ENCODE assay signal across 10 mouse cellular contexts in genomic region chr6:83245134-83245533, GRCm38 (mm10). TPM values are rescaled to one million over a fixed set of nuclear protein-coding genes. Genes with fewer than 3 reads are reported as not detected.
DNase-seq lines count a peak whose midpoint lies in the region; ATAC-seq and TF ChIP-seq lines count a peak whose summit lies in the region.
"Had no signal": no experiment of that assay in that cellular context is flagged by ENCODE, and none has a peak within 500 bp of the region (broad histone marks: within the 10 kb centered on the region; RNA-seq: fewer than 3 reads in every experiment).

No protein-coding gene starts in this region.

- no peaks in the 10 kb centered on the region for H3K27me3 ChIP-seq in heart, embryonic 14.5 days (ENCODE audit: control insufficient read depth, insufficient read depth, low read length)
- no peaks in the 10 kb centered on the region for H3K27me3 ChIP-seq in limb, embryonic 15.5 days
- H3K27me3 ChIP-seq in stomach, postnatal 0 days (ENCODE audit: control insufficient read depth, insufficient read depth, low read length), result no peaks in the 10 kb centered on the region
- H3K27me3 ChIP-seq in forebrain, embryonic 11.5 days (ENCODE audit: control insufficient read depth, insufficient read depth, low read length), result no peaks in the 10 kb centered on the region
- no peaks in the 10 kb centered on the region for H3K27me3 ChIP-seq in midbrain, embryonic 16.5 days (ENCODE audit: control insufficient read depth, insufficient read depth, low read depth, low read length)
- H3K27me3 ChIP-seq: neural tube, embryonic 13.5 days had no signal

- peak; percentile 44 to 50 for DNase-seq in left cerebral cortex, adult 18-20 months (ENCODE audit: low spot score in 2 of 2)
- DNase-seq in left cerebral cortex, adult 11 months (ENCODE audit: low spot score), result no peak
- DNase-seq in brain, embryonic 14.5 days (ENCODE audit: low read depth), result peak; percentile 62
- peak; percentile 32 for DNase-seq in stomach, postnatal 0 days (ENCODE audit: low spot score)
- DNase-seq in forebrain, embryonic 11.5 days (ENCODE audit: low spot score), result no peak

- TF ChIP-seq POLR2A in brain, embryonic 14.5 days (IDR thresholded peaks at IDR 0.05; ENCODE audit: borderline replicate concordance, extremely low read depth, insufficient read depth, insufficient read length, poor library complexity, severe bottlenecking), result no peak

- H3K27ac ChIP-seq in heart, embryonic 14.5 days (replicated peaks in 1 of 2; ENCODE audit: control insufficient read depth in 1 of 2, insufficient read depth in 1 of 2, low read depth in 2 of 2, low read length in 2 of 2), result peak overlapping the region; percentile 20 to 42; a peak in 1 of 4 replicates
- peak overlapping the region; percentile 43; the same call in 1 of the 2 replicates for H3K27ac ChIP-seq in limb, embryonic 15.5 days
- no peak overlapping the region; the same call in 1 of the 2 replicates for H3K27ac ChIP-seq in stomach, postnatal 0 days (replicated peaks)
- H3K27ac ChIP-seq in forebrain, embryonic 11.5 days (ENCODE audit: low read depth, low read length), result no peak overlapping the region
- H3K27ac ChIP-seq in midbrain, embryonic 16.5 days (ENCODE audit: low read length), result no peak overlapping the region
- H3K27ac ChIP-seq: neural tube, embryonic 13.5 days had no signal

- no peak for TF ChIP-seq EP300 in stomach, postnatal 0 days (optimal IDR thresholded peaks at IDR 0.05)

- H3K4me2 ChIP-seq in heart, embryonic 14.5 days (ENCODE audit: low read length), result no peak overlapping the region
- H3K4me2 ChIP-seq in limb, embryonic 15.5 days, result no peak overlapping the region
- no peak overlapping the region for H3K4me2 ChIP-seq in stomach, postnatal 0 days (replicated peaks; ENCODE audit: low read depth)
- no peak overlapping the region for H3K4me2 ChIP-seq in forebrain, embryonic 11.5 days (ENCODE audit: low read depth, low read length, severe bottlenecking)
- H3K4me2 ChIP-seq in midbrain, embryonic 16.5 days (ENCODE audit: low read length), result no peak overlapping the region
- H3K4me2 ChIP-seq: neural tube, embryonic 13.5 days had no signal

- ATAC-seq in heart, embryonic 14.5 days (ENCODE audit: insufficient number of reproducible peaks, insufficient read depth, low FRiP score, low read depth), result no peak
- ATAC-seq in limb, embryonic 15.5 days (ENCODE audit: insufficient number of reproducible peaks, low FRiP score, low TSS enrichment, low read depth), result 0 out of 2 replicates have a peak, but pooled peaks have one; percentile 20
- ATAC-seq in stomach, postnatal 0 days (ENCODE audit: low FRiP score, low TSS enrichment), result no peak; the same call in 1 of the 2 replicates
- ATAC-seq in forebrain, embryonic 11.5 days (replicated peaks; ENCODE audit: low FRiP score), result no peak
- no peak for ATAC-seq in midbrain, embryonic 16.5 days

- no peaks in the 10 kb centered on the region for H3K36me3 ChIP-seq in heart, embryonic 14.5 days (ENCODE audit: control insufficient read depth, insufficient read depth, low read length)
- H3K36me3 ChIP-seq in limb, embryonic 15.5 days, result no peaks in the 10 kb centered on the region
- no peaks in the 10 kb centered on the region for H3K36me3 ChIP-seq in stomach, postnatal 0 days (ENCODE audit: control insufficient read depth, insufficient read depth, low read length)
- no peaks in the 10 kb centered on the region for H3K36me3 ChIP-seq in forebrain, embryonic 11.5 days (ENCODE audit: control insufficient read depth, insufficient read depth, low read length)
- no peaks in the 10 kb centered on the region for H3K36me3 ChIP-seq in midbrain, embryonic 16.5 days (ENCODE audit: control insufficient read depth, insufficient read depth, low read length)
- H3K36me3 ChIP-seq: neural tube, embryonic 13.5 days had no signal

- WGBS in heart, embryonic 14.5 days, result 32% methylated on average over 6 of the region's 6 CpGs
- WGBS in limb, embryonic 15.5 days, result 33% methylated on average over 6 of the region's 6 CpGs
- 33% methylated on average over 6 of the region's 6 CpGs for WGBS in stomach, postnatal 0 days
- WGBS in forebrain, embryonic 11.5 days, result 87% methylated on average over 6 of the region's 6 CpGs
- 79% methylated on average over 6 of the region's 6 CpGs for WGBS in midbrain, embryonic 16.5 days

- no peak for TF ChIP-seq CTCF in brain, embryonic 14.5 days (IDR thresholded peaks at IDR 0.05; ENCODE audit: borderline replicate concordance, extremely low read depth, insufficient read depth, insufficient read length)
- no peak for TF ChIP-seq CTCF in stomach, postnatal 0 days (IDR thresholded peaks at IDR 0.05; ENCODE audit: low read depth)

- peaks cover 12 to 18% of the 10 kb centered on the region in 2 experiments for H3K4me1 ChIP-seq in heart, embryonic 14.5 days (ENCODE audit: control insufficient read depth in 2 of 2, insufficient read depth in 2 of 2, low read length in 2 of 2)
- H3K4me1 ChIP-seq in limb, embryonic 15.5 days, result peaks cover 17% of the 10 kb centered on the region
- no peaks in the 10 kb centered on the region for H3K4me1 ChIP-seq in stomach, postnatal 0 days (replicated peaks; ENCODE audit: control insufficient read depth, insufficient read depth)
- no peaks in the 10 kb centered on the region for H3K4me1 ChIP-seq in forebrain, embryonic 11.5 days (replicated peaks; ENCODE audit: control insufficient read depth, insufficient read depth, low read length)
- H3K4me1 ChIP-seq in midbrain, embryonic 16.5 days (ENCODE audit: control insufficient read depth, insufficient read depth, low read length), result no peaks in the 10 kb centered on the region
- H3K4me1 ChIP-seq: neural tube, embryonic 13.5 days had no signal

- H3K9me3 ChIP-seq in heart, embryonic 14.5 days (ENCODE audit: control insufficient read depth, low read length), result no peaks in the 10 kb centered on the region
- no peaks in the 10 kb centered on the region for H3K9me3 ChIP-seq in limb, embryonic 15.5 days
- no peaks in the 10 kb centered on the region for H3K9me3 ChIP-seq in stomach, postnatal 0 days (ENCODE audit: control insufficient read depth, low read length)
- no peaks in the 10 kb centered on the region for H3K9me3 ChIP-seq in forebrain, embryonic 11.5 days (ENCODE audit: control insufficient read depth, low read length)
- no peaks in the 10 kb centered on the region for H3K9me3 ChIP-seq in midbrain, embryonic 16.5 days (replicated peaks; ENCODE audit: control insufficient read depth, low read length, poor library complexity, severe bottlenecking)
- H3K9me3 ChIP-seq: neural tube, embryonic 13.5 days had no signal

- no peak overlapping the region for H3K4me3 ChIP-seq in heart, embryonic 14.5 days (ENCODE audit: control insufficient read depth in 1 of 2, insufficient read depth in 1 of 2, low read depth in 1 of 2, low read length in 2 of 2)
- no peak overlapping the region for H3K4me3 ChIP-seq in limb, embryonic 15.5 days
- no peak overlapping the region for H3K4me3 ChIP-seq in stomach, postnatal 0 days (ENCODE audit: low read depth, low read length)
- no peak overlapping the region for H3K4me3 ChIP-seq in forebrain, embryonic 11.5 days (ENCODE audit: low read depth, low read length)
- no peak overlapping the region for H3K4me3 ChIP-seq in midbrain, embryonic 16.5 days (ENCODE audit: low read depth, low read length)
- H3K4me3 ChIP-seq: neural tube, embryonic 13.5 days had no signal

- H3K9ac ChIP-seq in heart, embryonic 14.5 days (ENCODE audit: low read length), result no peak overlapping the region
- H3K9ac ChIP-seq in limb, embryonic 15.5 days, result no peak overlapping the region
- H3K9ac ChIP-seq in stomach, postnatal 0 days (ENCODE audit: low read length), result no peak overlapping the region
- no peak overlapping the region for H3K9ac ChIP-seq in forebrain, embryonic 11.5 days (ENCODE audit: low read length)
- no peak overlapping the region for H3K9ac ChIP-seq in midbrain, embryonic 16.5 days (ENCODE audit: low read depth, low read length)
- H3K9ac ChIP-seq: neural tube, embryonic 13.5 days had no signal

RNA-seq across cellular contexts. Expression of gene Slc4a5, which starts 25.5 kb away (rescaled TPM):
- under 1 TPM; 0.09 to 0.21 TPM for total RNA-seq in left cerebral cortex, adult 18-20 months (2021)
- polyA plus RNA-seq in brain, embryonic 14.5 days (2012; rRNA removed), result 2.1 and 7.0 TPM in 2 replicates
- polyA plus RNA-seq in heart, embryonic 14.5 days (2014; fragmentation: Nextera tagmentation; extraction: Ambion mirVana), result 0.11 and 0.16 TPM in 2 replicates
- 0.06 and 0.07 TPM in 2 replicates for polyA plus RNA-seq in limb, embryonic 15.5 days (2015; fragmentation: Nextera tagmentation; extraction: Ambion mirVana)
- polyA plus RNA-seq in stomach, postnatal 0 days (2015; fragmentation: Nextera tagmentation; extraction: Ambion mirVana), result 0.08 and 0.18 TPM in 2 replicates
- 0.35 and 0.84 TPM in 2 replicates for polyA plus RNA-seq in forebrain, embryonic 11.5 days (2014; fragmentation: Nextera tagmentation; extraction: Ambion mirVana)
- 0.40 and 0.49 TPM in 2 replicates for polyA plus RNA-seq in midbrain, embryonic 16.5 days (2015; fragmentation: Nextera tagmentation; extraction: Ambion mirVana)
- total RNA-seq: gastrocnemius, postnatal 36 days had no signal

Comparison
In these comparisons a context has a peak if more than half of its experiments do, and no peak if none do; other contexts are left out.
1. DNase-seq: peak in left cerebral cortex, adult 18-20 months (2 of 2), brain, embryonic 14.5 days (single experiment) and stomach, postnatal 0 days (single experiment); none in left cerebral cortex, adult 11 months (single experiment) and forebrain, embryonic 11.5 days (single experiment).
2. H3K27ac ChIP-seq: peak in heart, embryonic 14.5 days (2 of 2) and limb, embryonic 15.5 days (single experiment); none in stomach, postnatal 0 days (single experiment), forebrain, embryonic 11.5 days (single experiment) and midbrain, embryonic 16.5 days (single experiment).